Mouse (Mus musculus) intestine, postnatal 0 days (tissue): ENCODE measurements at regions not wholly inside any gene's neighbourhood (a gene's known extent, or its start where the extent isn't known, plus 50 kb on each side); places are given as distances from the start of the nearest gene placed in this dataset.

Source experiments
- ATAC-seq: fragments of 200-750 bp; cut with Nextera tagmentation; 2 replicates; pipeline ENCODE4 v1.8.0; 2017; ENCODE audit warnings: mild to moderate bottlenecking, moderate TSS enrichment, moderate library complexity
- H3K27ac ChIP-seq: fragments of 300-500 bp; sonication (generic); 2 replicates; pipeline ENCODE4 v1.5.1; 2014; ENCODE audit warnings: mild to moderate bottlenecking, low read depth, low read length, moderate library complexity
- H3K27me3 ChIP-seq: fragments of 300-500 bp; sonication (generic); replicated peaks from 2 replicates; pipeline ENCODE4 v1.6.1; 2014; ENCODE audit warnings: low read length, mixed read lengths; ENCODE audit not compliant: control insufficient read depth, insufficient read depth
- H3K36me3 ChIP-seq: fragments of 300-500 bp; sonication (generic); 2 replicates; pipeline ENCODE4 v1.6.1; 2014; ENCODE audit warnings: mild to moderate bottlenecking, moderate library complexity; ENCODE audit not compliant: control insufficient read depth, insufficient read depth
- H3K4me1 ChIP-seq: fragments of 300-500 bp; sonication (generic); replicated peaks from 2 replicates; pipeline ENCODE4 v1.6.1; 2014; ENCODE audit warnings: antibody characterized with exemption, low read length, mixed read lengths; ENCODE audit not compliant: control insufficient read depth, insufficient read depth
- H3K4me2 ChIP-seq: fragments of 300-500 bp; sonication (generic); replicated peaks from 2 replicates; pipeline ENCODE4 v1.6.1; 2014; ENCODE audit warnings: low read depth, mild to moderate bottlenecking, moderate library complexity
- H3K4me3 ChIP-seq: fragments of 300-500 bp; sonication (generic); 2 replicates; pipeline ENCODE4 v1.5.1; 2014; ENCODE audit warnings: low read depth, low read length
- H3K9ac ChIP-seq: fragments of 300-500 bp; sonication (generic); 2 replicates; pipeline ENCODE4 v1.6.1; 2014; ENCODE audit warnings: mild to moderate bottlenecking, low read depth, low read length
- H3K9me3 ChIP-seq: fragments of 300-500 bp; sonication (generic); 2 replicates; pipeline ENCODE4 v1.6.1; 2016; ENCODE audit warnings: mixed run types; ENCODE audit not compliant: control insufficient read depth
- CTCF ChIP-seq: sonication (generic); IDR thresholded peaks from 2 replicates; pipeline ENCODE4 v1.5.1; 2016; ENCODE audit warnings: low read depth, mild to moderate bottlenecking, control low read depth, antibody characterized with exemption, moderate library complexity
- WGBS: fragments of 180-500 bp; shearing (Covaris S2); extraction: QIAGEN DNeasy Blood & Tissue Kit; methylation state at CpG from one replicate; pipeline ENCODE4 v1.1.7; 2014; 5-methylcytosine and 5-hydroxymethylcytosine counted together

DNA sequence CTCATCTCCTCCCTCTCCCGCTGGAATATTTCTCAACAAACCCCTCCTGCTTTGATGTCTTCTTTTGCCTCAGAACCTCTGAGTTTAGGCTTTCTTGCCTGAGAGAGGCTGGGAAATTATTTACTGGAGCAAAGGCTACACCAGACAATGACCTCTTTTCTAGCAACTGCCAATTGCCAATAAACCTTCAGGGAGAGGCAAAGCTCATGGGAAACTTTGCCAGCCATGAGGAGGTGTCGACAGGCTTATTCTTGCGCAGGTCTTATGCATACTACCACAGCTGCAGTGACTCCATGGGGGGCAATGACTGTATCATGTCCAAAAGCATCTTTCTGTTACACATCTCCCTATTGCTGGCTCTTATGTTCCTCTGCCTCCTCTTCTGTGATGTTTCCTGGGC is 260.0 kb downstream of the Plpp3 start:
- ATAC-seq: no peak
- Histone ChIP-seq H3K9ac (no peak overlapping the region), H3K4me2 (no peak overlapping the region), H3K4me3 (no peak overlapping the region), H3K4me1 (no peaks in the 10 kb centered on the region), H3K36me3 (no peaks in the 10 kb centered on the region), H3K27me3 (no peaks in the 10 kb centered on the region), H3K9me3 (no peaks in the 10 kb centered on the region), H3K27ac (no peak overlapping the region)
- 94% methylated on average over 3 of the region's 3 CpGs for WGBS
- TF ChIP-seq CTCF: no peak

DNA sequence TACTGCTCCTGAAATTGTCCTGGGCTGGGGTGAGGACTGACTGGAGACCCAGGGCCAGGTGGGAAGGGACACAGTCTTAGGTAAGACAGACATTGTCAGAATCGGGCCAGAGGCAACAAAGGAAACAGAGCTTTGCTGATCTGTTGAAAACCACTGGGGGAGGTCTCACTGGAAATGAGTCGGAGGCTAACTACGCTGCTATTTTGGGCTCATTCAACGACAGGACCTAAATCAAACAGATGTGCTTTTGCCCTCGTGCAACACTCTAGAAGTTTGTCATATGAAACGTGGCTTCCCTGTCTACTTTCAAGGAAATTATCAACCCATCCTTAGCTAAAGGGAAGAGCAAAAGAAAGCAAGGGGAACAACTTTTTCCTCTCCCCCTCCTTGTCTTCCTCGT is 265.3 kb downstream of the Plpp3 start:
- Histone ChIP-seq H3K36me3 (no peaks in the 10 kb centered on the region), H3K4me1 (no peaks in the 10 kb centered on the region), H3K9ac (no peak overlapping the region), H3K27ac (no peak overlapping the region), H3K27me3 (no peaks in the 10 kb centered on the region), H3K4me2 (no peak overlapping the region), H3K9me3 (no peaks in the 10 kb centered on the region), H3K4me3 (no peak overlapping the region)
- WGBS: 51% methylated on average over 7 of the region's 7 CpGs
- no peak for ATAC-seq
- TF ChIP-seq CTCF: no peak

DNA sequence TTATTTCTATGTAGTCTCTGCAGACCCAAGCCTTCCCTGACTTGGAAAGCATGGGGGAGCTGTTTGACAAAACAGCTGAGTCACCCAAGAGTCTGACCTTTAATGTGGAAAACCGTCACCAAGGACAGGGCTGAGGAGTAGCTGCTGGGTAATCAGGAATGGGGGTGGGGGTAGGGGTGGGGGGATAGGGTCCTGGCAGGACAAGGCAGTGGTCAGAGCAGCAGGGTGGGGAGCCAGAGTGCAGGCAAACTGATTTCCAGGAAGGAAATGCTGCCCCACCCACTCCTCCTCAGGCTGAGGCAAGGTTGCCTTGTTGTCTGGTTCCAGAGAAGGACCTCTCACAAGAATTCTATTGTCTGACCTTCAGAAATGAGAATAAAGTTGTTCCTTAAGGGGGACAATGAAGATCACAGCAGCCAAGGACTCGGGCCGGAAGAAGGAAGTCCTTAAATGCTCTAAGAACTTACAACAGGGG is 266.6 kb downstream of the Plpp3 start:
- Histone ChIP-seq H3K36me3 (no peaks in the 10 kb centered on the region), H3K27ac (no peak overlapping the region), H3K9me3 (no peaks in the 10 kb centered on the region), H3K27me3 (no peaks in the 10 kb centered on the region), H3K4me1 (no peaks in the 10 kb centered on the region), H3K4me3 (no peak overlapping the region), H3K9ac (no peak overlapping the region), H3K4me2 (no peak overlapping the region)
- WGBS: 81% methylated on average over 3 of the region's 3 CpGs
- no peak for TF ChIP-seq CTCF
- no peak for ATAC-seq

DNA sequence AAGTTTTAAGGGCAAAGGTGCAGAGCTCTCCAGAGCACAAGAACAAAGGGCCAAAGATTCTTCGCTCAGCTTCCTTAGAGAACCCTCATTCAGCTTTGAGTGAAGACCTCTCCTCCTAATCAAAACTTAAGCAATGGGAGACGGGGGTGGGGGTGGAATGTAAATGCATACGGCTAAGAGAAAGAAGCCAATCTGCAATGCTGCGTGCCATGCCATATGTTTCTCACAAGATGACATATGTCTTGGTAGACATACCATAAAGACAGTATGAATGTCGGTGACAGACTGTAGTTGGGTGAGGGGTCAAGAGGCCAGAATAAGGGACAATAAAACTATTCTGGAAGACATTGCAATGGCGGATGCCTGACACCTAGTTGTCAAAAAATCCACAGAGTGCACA is 267.9 kb downstream of the Plpp3 start:
- H3K9ac ChIP-seq: no peak overlapping the region
- no peaks in the 10 kb centered on the region for H3K36me3 ChIP-seq
- H3K4me2 ChIP-seq: no peak overlapping the region
- no peak for ATAC-seq
- no peak for TF ChIP-seq CTCF
- H3K9me3 ChIP-seq: no peaks in the 10 kb centered on the region
- H3K4me3 ChIP-seq: no peak overlapping the region
- H3K27ac ChIP-seq: no peak overlapping the region
- WGBS: 76% methylated on average over 6 of the region's 6 CpGs
- no peaks in the 10 kb centered on the region for H3K27me3 ChIP-seq
- H3K4me1 ChIP-seq: no peaks in the 10 kb centered on the region

DNA sequence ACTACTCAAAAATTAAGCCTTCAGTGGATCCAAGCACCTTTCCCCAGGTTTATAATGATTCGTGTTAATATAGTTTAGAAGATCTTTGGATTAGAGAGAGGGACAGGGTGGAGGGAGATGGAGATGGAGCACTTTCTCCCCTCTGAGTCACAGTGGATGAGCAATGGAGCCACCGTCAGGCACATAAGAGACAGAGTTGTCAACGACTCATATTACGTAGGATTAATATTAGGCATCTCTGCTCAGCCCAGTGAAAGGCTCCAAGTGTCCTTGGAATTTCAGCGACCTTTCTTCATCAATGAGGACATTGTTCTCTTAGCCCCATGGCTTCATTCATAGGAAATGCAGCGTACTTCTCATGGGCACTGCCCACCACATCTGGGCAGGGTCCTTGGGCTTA is 270.4 kb downstream of the Plpp3 start:
- no peak for ATAC-seq
- 80% methylated on average over 6 of the region's 6 CpGs for WGBS
- Histone ChIP-seq H3K4me3 (no peak overlapping the region), H3K27me3 (no peaks in the 10 kb centered on the region), H3K4me1 (no peaks in the 10 kb centered on the region), H3K27ac (no peak overlapping the region), H3K9me3 (no peaks in the 10 kb centered on the region), H3K36me3 (no peaks in the 10 kb centered on the region), H3K4me2 (no peak overlapping the region), H3K9ac (no peak overlapping the region)
- TF ChIP-seq CTCF: no peak

DNA sequence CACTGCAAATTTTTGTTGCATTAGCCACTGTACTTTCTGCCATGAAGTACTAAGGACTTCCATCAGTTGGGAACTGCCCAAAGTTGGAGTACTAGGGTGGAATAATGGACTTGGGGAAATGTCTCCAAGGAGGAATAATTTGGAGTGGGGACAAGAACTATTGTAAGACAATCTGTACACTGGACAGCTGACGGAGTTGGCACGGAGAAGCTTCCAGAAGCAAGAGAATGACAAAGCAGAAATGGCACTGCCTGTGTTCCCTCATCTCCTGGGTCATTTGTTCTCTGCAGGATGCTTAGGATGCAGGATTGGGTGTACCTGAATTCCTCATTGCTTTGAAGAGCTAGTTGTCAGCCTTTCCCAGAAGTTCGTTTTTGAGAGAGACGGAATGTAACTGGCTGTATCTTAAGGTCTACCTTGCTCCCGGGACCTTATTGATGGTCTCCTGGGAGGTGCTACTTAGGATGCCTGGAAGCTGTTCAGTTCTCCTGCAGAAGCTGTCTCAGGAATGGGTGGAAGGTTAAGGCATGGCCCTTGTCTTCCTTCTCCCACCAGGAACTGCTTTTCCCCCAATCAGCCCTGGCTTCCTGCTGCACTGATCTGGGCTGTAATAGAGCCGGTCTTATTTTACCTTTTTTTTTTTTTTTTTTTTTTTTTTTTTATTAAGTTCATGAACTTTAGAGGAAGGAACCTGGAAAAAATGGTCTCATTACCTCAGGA is 272.4 kb downstream of the Plpp3 start:
- WGBS: 83% methylated on average over 6 of the region's 6 CpGs
- Histone ChIP-seq H3K4me2 (no peak overlapping the region), H3K27me3 (no peaks in the 10 kb centered on the region), H3K9ac (no peak overlapping the region), H3K27ac (no peak overlapping the region), H3K9me3 (no peaks in the 10 kb centered on the region), H3K36me3 (no peaks in the 10 kb centered on the region), H3K4me3 (no peak overlapping the region), H3K4me1 (no peaks in the 10 kb centered on the region)
- ATAC-seq: no peak
- no peak for TF ChIP-seq CTCF
